Mouse (Mus musculus) limb, embryonic 15.5 days (tissue): Measurements from ENCODE around the gene Cnr2. TPM values are rescaled to one million over a fixed set of nuclear protein-coding genes. Genes with fewer than 3 reads are reported as not detected.

Source experiments
- ATAC-seq: fragments of 200-750 bp; cut with Nextera tagmentation; 2 replicates; pipeline ENCODE4 v1.8.0; 2017; ENCODE audit warnings: low read depth, moderate TSS enrichment; ENCODE audit not compliant: insufficient number of reproducible peaks, low FRiP score, low TSS enrichment
- H3K27ac ChIP-seq: fragments of 300-500 bp; sonication (generic); 2 replicates; pipeline ENCODE4 v1.5.1; 2015; ENCODE audit warnings: moderate library complexity, mild to moderate bottlenecking, inconsistent platforms
- H3K27me3 ChIP-seq: fragments of 300-500 bp; sonication (generic); 2 replicates; pipeline ENCODE4 v1.6.1; 2015; ENCODE audit warnings: inconsistent platforms
- H3K36me3 ChIP-seq: fragments of 300-500 bp; sonication (generic); 2 replicates; pipeline ENCODE4 v1.6.1; 2015; ENCODE audit warnings: inconsistent platforms
- H3K4me1 ChIP-seq: fragments of 300-500 bp; sonication (generic); 2 replicates; pipeline ENCODE4 v1.6.1; 2015; ENCODE audit warnings: inconsistent platforms
- H3K4me2 ChIP-seq: fragments of 300-500 bp; sonication (generic); 2 replicates; pipeline ENCODE4 v1.6.1; 2015; ENCODE audit warnings: mild to moderate bottlenecking, inconsistent platforms
- H3K4me3 ChIP-seq: fragments of 300-500 bp; sonication (generic); 2 replicates; pipeline ENCODE4 v1.5.1; 2015; ENCODE audit warnings: mild to moderate bottlenecking, inconsistent platforms
- H3K9ac ChIP-seq: fragments of 300-500 bp; sonication (generic); 2 replicates; pipeline ENCODE4 v1.6.1; 2015; ENCODE audit warnings: inconsistent platforms
- H3K9me3 ChIP-seq: fragments of 300-500 bp; sonication (generic); 2 replicates; pipeline ENCODE4 v1.6.1; 2016; ENCODE audit warnings: inconsistent platforms
- WGBS: fragments of 180-500 bp; shearing (Covaris S2); methylation state at CpG from one replicate; pipeline ENCODE4 v1.1.7; 2015; 5-methylcytosine and 5-hydroxymethylcytosine counted together
- polyA plus RNA-seq: library from polyadenylated mRNA; unstranded; fragments of >200 nt; fragmentation: Nextera tagmentation; extraction: Ambion mirVana; gene quantifications from 2 replicates; pipeline ENCODE4 v1.2.1, GENCODE M21; 2015

The Cnr2 gene
- polyA plus RNA-seq, 1 experiment from 2014 or later: 1.1 TPM

GRCm38 (mm10) chr4:135880018-135880417 lies 15.2 kb upstream of the Cnr2 start:
- peaks cover 25% of the 10 kb centered on the region for H3K4me1 ChIP-seq
- H3K9ac ChIP-seq: no peak overlapping the region
- H3K27me3 ChIP-seq: no peaks in the 10 kb centered on the region
- no peak overlapping the region for H3K4me3 ChIP-seq
- H3K27ac ChIP-seq: no peak overlapping the region
- no peaks in the 10 kb centered on the region for H3K9me3 ChIP-seq
- ATAC-seq: no peak
- H3K36me3 ChIP-seq: no peaks in the 10 kb centered on the region
- 92% methylated on average over 6 of the region's 6 CpGs for WGBS
- no peak overlapping the region for H3K4me2 ChIP-seq

- no peaks in the 10 kb centered on the region for H3K36me3 ChIP-seq
- H3K27ac ChIP-seq: no peak overlapping the region
- no peak for ATAC-seq
- H3K4me1 ChIP-seq: peaks cover 19% of the 10 kb centered on the region
- WGBS: 83% methylated on average over 10 of the region's 10 CpGs
- H3K27me3 ChIP-seq: no peaks in the 10 kb centered on the region
- no peak overlapping the region for H3K4me3 ChIP-seq
- H3K9ac ChIP-seq: no peak overlapping the region
- no peak overlapping the region for H3K4me2 ChIP-seq
- no peaks in the 10 kb centered on the region for H3K9me3 ChIP-seq
Measured at GRCm38 (mm10) chr4:135880576-135880975, 14.6 kb upstream of the Cnr2 start.

- Histone ChIP-seq H3K36me3 (no peaks in the 10 kb centered on the region), H3K27me3 (no peaks in the 10 kb centered on the region), H3K9ac (no peak overlapping the region), H3K27ac (no peak overlapping the region), H3K9me3 (no peaks in the 10 kb centered on the region), H3K4me1 (peaks cover 6% of the 10 kb centered on the region), H3K4me2 (no peak overlapping the region), H3K4me3 (no peak overlapping the region)
- 77% methylated on average over 6 of the region's 6 CpGs for WGBS
- ATAC-seq: no peak
Measured at GRCm38 (mm10) chr4:135882023-135882422, 13.2 kb upstream of the Cnr2 start.

- no peak for ATAC-seq
- Histone ChIP-seq H3K27me3 (no peaks in the 10 kb centered on the region), H3K4me2 (no peak overlapping the region), H3K4me1 (0 out of 2 replicates have a peak, but pooled peaks cover 4% of the 10 kb centered on the region), H3K27ac (no peak overlapping the region), H3K4me3 (no peak overlapping the region), H3K9ac (no peak overlapping the region), H3K36me3 (no peaks in the 10 kb centered on the region), H3K9me3 (no peaks in the 10 kb centered on the region)
- 62% methylated on average over 10 of the region's 10 CpGs for WGBS
Measured at GRCm38 (mm10) chr4:135883401-135883851, 11.8 kb upstream of the Cnr2 start.

GRCm38 (mm10) chr4:135883881-135884516 lies 11.2 kb upstream of the Cnr2 start:
- Histone ChIP-seq H3K27ac (no peak overlapping the region), H3K9me3 (no peaks in the 10 kb centered on the region)
- no peak for ATAC-seq

GRCm38 (mm10) chr4:135884531-135884930 lies 10.7 kb upstream of the Cnr2 start:
- ATAC-seq: no peak
- no peak overlapping the region for H3K4me2 ChIP-seq
- H3K9me3 ChIP-seq: no peaks in the 10 kb centered on the region
- no peak overlapping the region for H3K27ac ChIP-seq
- no peaks in the 10 kb centered on the region for H3K36me3 ChIP-seq
- no peak overlapping the region for H3K9ac ChIP-seq
- WGBS: 53% methylated on average over 6 of the region's 6 CpGs
- H3K4me3 ChIP-seq: no peak overlapping the region
- 0 out of 2 replicates have a peak, but pooled peaks cover 4% of the 10 kb centered on the region for H3K4me1 ChIP-seq
- no peaks in the 10 kb centered on the region for H3K27me3 ChIP-seq

More at GRCm38 (mm10) chr4:135883881-135884516, 11.2 kb upstream of the Cnr2 start:
- H3K27me3 ChIP-seq: no peaks in the 10 kb centered on the region
- H3K9ac ChIP-seq: no peak overlapping the region
- no peaks in the 10 kb centered on the region for H3K36me3 ChIP-seq
- H3K4me3 ChIP-seq: no peak overlapping the region
- WGBS: 55% methylated on average over 7 of the region's 7 CpGs
- H3K4me1 ChIP-seq: 0 out of 2 replicates have a peak, but pooled peaks cover 4% of the 10 kb centered on the region
- no peak overlapping the region for H3K4me2 ChIP-seq

GRCm38 (mm10) chr4:135885676-135886075 lies 9.5 kb upstream of the Cnr2 start:
- no peak for ATAC-seq
- H3K9me3 ChIP-seq: no peaks in the 10 kb centered on the region
- 0 out of 2 replicates have a peak, but pooled peaks cover 4% of the 10 kb centered on the region for H3K4me1 ChIP-seq
- no peaks in the 10 kb centered on the region for H3K36me3 ChIP-seq
- no peak overlapping the region for H3K27ac ChIP-seq
- no peaks in the 10 kb centered on the region for H3K27me3 ChIP-seq
- H3K4me2 ChIP-seq: no peak overlapping the region
- no peak overlapping the region for H3K4me3 ChIP-seq
- 90% methylated on average over 12 of the region's 12 CpGs for WGBS
- no peak overlapping the region for H3K9ac ChIP-seq

GRCm38 (mm10) chr4:135886184-135886583 lies 9.0 kb upstream of the Cnr2 start:
- H3K36me3 ChIP-seq: no peaks in the 10 kb centered on the region
- H3K27ac ChIP-seq: no peak overlapping the region
- H3K9me3 ChIP-seq: no peaks in the 10 kb centered on the region
- no peak overlapping the region for H3K9ac ChIP-seq
- 0 out of 2 replicates have a peak, but pooled peaks cover 4% of the 10 kb centered on the region for H3K4me1 ChIP-seq
- no peak for ATAC-seq
- 83% methylated on average over 4 of the region's 4 CpGs for WGBS
- H3K4me2 ChIP-seq: no peak overlapping the region
- H3K27me3 ChIP-seq: no peaks in the 10 kb centered on the region
- no peak overlapping the region for H3K4me3 ChIP-seq

GRCm38 (mm10) chr4:135888448-135889057 lies 6.6 kb upstream of the Cnr2 start:
- no peak for ATAC-seq
- Histone ChIP-seq H3K9me3 (no peaks in the 10 kb centered on the region), H3K27me3 (no peaks in the 10 kb centered on the region), H3K4me3 (no peak overlapping the region), H3K9ac (no peak overlapping the region), H3K27ac (no peak overlapping the region), H3K36me3 (no peaks in the 10 kb centered on the region), H3K4me1 (0 out of 2 replicates have a peak, but pooled peaks cover 4% of the 10 kb centered on the region), H3K4me2 (no peak overlapping the region)
- WGBS: 94% methylated on average over 24 of the region's 24 CpGs

GRCm38 (mm10) chr4:135889146-135889883 lies 5.9 kb upstream of the Cnr2 start:
- Histone ChIP-seq H3K36me3 (no peaks in the 10 kb centered on the region), H3K27ac (no peak overlapping the region), H3K9ac (no peak overlapping the region), H3K4me2 (no peak overlapping the region), H3K4me3 (no peak overlapping the region), H3K9me3 (no peaks in the 10 kb centered on the region), H3K27me3 (no peaks in the 10 kb centered on the region), H3K4me1 (0 out of 2 replicates have a peak, but pooled peaks cover 1% of the 10 kb centered on the region)
- WGBS: 76% methylated on average over 7 of the region's 7 CpGs
- ATAC-seq: no peak

GRCm38 (mm10) chr4:135889884-135890283 lies 5.3 kb upstream of the Cnr2 start:
- no peak overlapping the region for H3K9ac ChIP-seq
- no peak overlapping the region for H3K4me2 ChIP-seq
- 9% methylated on average over 4 of the region's 4 CpGs for WGBS
- H3K4me1 ChIP-seq: no peaks in the 10 kb centered on the region
- no peak overlapping the region for H3K27ac ChIP-seq
- no peaks in the 10 kb centered on the region for H3K36me3 ChIP-seq
- no peaks in the 10 kb centered on the region for H3K9me3 ChIP-seq
- no peak overlapping the region for H3K4me3 ChIP-seq
- no peak for ATAC-seq
- H3K27me3 ChIP-seq: no peaks in the 10 kb centered on the region

GRCm38 (mm10) chr4:135891539-135891938 lies 3.7 kb upstream of the Cnr2 start:
- no peaks in the 10 kb centered on the region for H3K9me3 ChIP-seq
- no peak overlapping the region for H3K4me3 ChIP-seq
- no peak for ATAC-seq
- WGBS: 88% methylated on average over 2 of the region's 2 CpGs
- H3K27ac ChIP-seq: no peak overlapping the region
- H3K4me1 ChIP-seq: peaks cover 5% of the 10 kb centered on the region; the same call in 1 of the 2 replicates
- H3K9ac ChIP-seq: no peak overlapping the region
- no peaks in the 10 kb centered on the region for H3K36me3 ChIP-seq
- no peaks in the 10 kb centered on the region for H3K27me3 ChIP-seq
- no peak overlapping the region for H3K4me2 ChIP-seq
